Mouse (Mus musculus): Measurements from ENCODE around the gene Atp8a2. TPM values are rescaled to one million over a fixed set of nuclear protein-coding genes. Genes with fewer than 3 reads are reported as not detected.

Gene Atp8a2
- total and polyA plus RNA-seq, 3 experiments, result 0.11 TPM; not detected in 2

DNA sequence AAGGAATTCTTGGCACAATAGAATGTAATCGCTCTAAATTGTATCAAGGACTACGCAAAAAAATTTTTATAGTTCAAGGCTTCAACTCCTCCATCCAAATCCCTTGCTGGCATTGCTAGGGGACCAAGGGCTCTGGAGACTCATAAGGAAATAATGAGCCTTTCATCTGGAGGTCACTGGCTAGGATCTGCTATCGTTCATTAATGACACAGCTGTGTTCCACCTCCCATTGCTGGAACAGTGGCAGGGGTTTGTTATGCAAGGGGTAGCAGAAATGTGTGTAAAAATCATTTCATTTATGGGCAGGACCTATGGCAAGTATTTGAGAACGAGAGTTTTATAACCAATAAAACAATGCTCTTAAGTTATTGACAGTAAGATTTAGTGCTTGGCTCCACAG, 387.2 kb downstream of the Atp8a2 start:
- Histone ChIP-seq H3K4me1 (ENCODE audit: insufficient read depth, low read depth, low read length) (no peaks in the 10 kb centered on the region), H3K27me3 (ENCODE audit: insufficient read depth, low read length) (no peaks in the 10 kb centered on the region), H3K36me3 (replicated peaks) (no peaks in the 10 kb centered on the region), H3K4me3 (ENCODE audit: low read depth, low read length) (no peak overlapping the region), H3K9me3 (replicated peaks) (0 out of 2 replicates have a peak, but pooled peaks cover 2% of the 10 kb centered on the region)
- ATAC-seq (ENCODE audit: extremely low read depth, insufficient number of reproducible peaks, low FRiP score, poor library complexity, severe bottlenecking) (no peak), DNase-seq (ENCODE audit: low spot score) (no peak)
- no peak for TF ChIP-seq CTCF (IDR thresholded peaks at IDR 0.05; ENCODE audit: low read depth, low read length)
- TF ChIP-seq GATA2 (IDR thresholded peaks at IDR 0.05; ENCODE audit: borderline replicate concordance, low read depth, low read length), result no peak
- no peak for TF ChIP-seq POLR2AphosphoS5 (IDR thresholded peaks at IDR 0.05; ENCODE audit: insufficient replicate concordance, low read depth, low read length)
- no peak for TF ChIP-seq GATA1 (IDR thresholded peaks at IDR 0.05; ENCODE audit: borderline replicate concordance, low read length)
- TF ChIP-seq TAL1 (conservative IDR thresholded peaks at IDR 0.05; ENCODE audit: low read depth, low read length), result no peak

DNA sequence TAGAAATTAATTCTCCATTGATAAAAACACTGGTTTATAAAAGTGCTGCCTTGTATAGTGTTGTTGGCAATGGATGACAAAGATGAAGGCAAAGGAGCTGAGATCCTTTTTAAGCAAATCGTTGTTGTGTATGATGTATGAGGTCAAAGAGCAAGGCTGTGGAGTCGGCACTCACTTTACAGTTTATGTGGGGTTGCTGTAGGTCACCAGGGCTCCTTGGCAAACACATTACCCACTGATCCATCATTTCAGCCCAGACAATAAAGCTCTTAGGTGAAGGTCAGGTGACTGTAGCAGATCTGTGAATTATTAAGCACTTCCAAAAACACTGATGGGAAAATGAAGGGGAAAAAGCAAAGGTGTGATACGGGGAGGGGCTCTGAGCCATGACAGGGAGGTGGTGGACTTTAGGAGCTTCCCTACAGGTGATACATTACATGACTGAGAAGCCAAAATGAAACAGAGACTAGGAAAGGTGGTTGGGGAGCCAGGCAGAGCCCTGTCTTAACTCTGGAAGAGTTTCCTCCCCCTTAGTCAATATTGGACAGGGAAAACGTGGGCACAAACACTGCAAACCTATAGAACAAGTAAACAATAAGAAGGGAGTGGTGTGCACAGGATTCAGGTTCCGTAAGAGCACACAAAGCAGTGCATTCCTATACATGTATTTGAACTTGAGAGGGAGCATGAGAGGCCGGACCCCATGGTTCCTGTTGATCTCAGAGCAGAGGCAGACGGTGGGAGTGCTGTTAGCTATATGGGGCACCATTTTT, 389.3 kb downstream of the Atp8a2 start:
- DNase-seq (ENCODE audit: low spot score) (no peak), ATAC-seq (ENCODE audit: extremely low read depth, insufficient number of reproducible peaks, low FRiP score, poor library complexity, severe bottlenecking) (no peak)
- no peaks in the 10 kb centered on the region for H3K4me1 ChIP-seq (ENCODE audit: insufficient read depth, low read depth, low read length)
- H3K27me3 ChIP-seq (ENCODE audit: insufficient read depth, low read length), result no peaks in the 10 kb centered on the region
- no peak for TF ChIP-seq GATA1 (IDR thresholded peaks at IDR 0.05; ENCODE audit: borderline replicate concordance, low read length)
- TF ChIP-seq TAL1 (conservative IDR thresholded peaks at IDR 0.05; ENCODE audit: low read depth, low read length), result no peak
- TF ChIP-seq CTCF (IDR thresholded peaks at IDR 0.05; ENCODE audit: low read depth, low read length), result no peak
- no peak overlapping the region for H3K4me3 ChIP-seq (ENCODE audit: low read depth, low read length)
- H3K9me3 ChIP-seq (replicated peaks), result 0 out of 2 replicates have a peak, but pooled peaks cover 4% of the 10 kb centered on the region
- no peaks in the 10 kb centered on the region for H3K36me3 ChIP-seq (replicated peaks)

DNA sequence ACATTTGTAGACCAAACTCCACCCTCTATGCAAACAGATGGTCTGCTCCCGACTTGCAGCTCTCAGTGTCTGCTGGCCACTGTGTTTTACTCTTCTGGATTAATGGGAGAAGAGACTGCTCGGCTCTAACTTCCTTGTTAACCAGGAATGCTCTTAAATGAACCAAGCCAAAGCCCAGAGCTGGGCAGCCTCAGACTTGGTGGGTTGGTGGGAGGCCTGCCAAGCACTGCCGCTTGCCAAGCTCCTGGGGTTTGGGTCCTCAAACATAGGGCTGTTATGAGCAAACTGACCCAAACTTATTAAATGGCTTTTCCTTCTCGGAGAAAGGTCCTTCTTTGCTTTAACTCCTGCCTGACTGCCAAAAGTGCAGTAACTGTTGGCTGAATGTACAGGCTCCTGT, 390.1 kb downstream of the Atp8a2 start:
- ATAC-seq (ENCODE audit: extremely low read depth, insufficient number of reproducible peaks, low FRiP score, poor library complexity, severe bottlenecking) (no peak), DNase-seq (ENCODE audit: low spot score) (no peak)
- Histone ChIP-seq H3K4me3 (ENCODE audit: low read depth, low read length) (no peak overlapping the region), H3K36me3 (replicated peaks) (no peaks in the 10 kb centered on the region), H3K9me3 (replicated peaks) (0 out of 2 replicates have a peak, but pooled peaks cover 4% of the 10 kb centered on the region), H3K4me1 (ENCODE audit: insufficient read depth, low read depth, low read length) (no peaks in the 10 kb centered on the region), H3K27me3 (ENCODE audit: insufficient read depth, low read length) (no peaks in the 10 kb centered on the region)
- TF ChIP-seq POLR2AphosphoS5 (IDR thresholded peaks at IDR 0.05; ENCODE audit: insufficient replicate concordance, low read depth, low read length), result no peak
- TF ChIP-seq GATA1 (IDR thresholded peaks at IDR 0.05; ENCODE audit: borderline replicate concordance, low read length), result no peak
- TF ChIP-seq CTCF (IDR thresholded peaks at IDR 0.05; ENCODE audit: low read depth, low read length), result no peak
- TF ChIP-seq GATA2 (IDR thresholded peaks at IDR 0.05; ENCODE audit: borderline replicate concordance, low read depth, low read length), result no peak
- TF ChIP-seq TAL1 (conservative IDR thresholded peaks at IDR 0.05; ENCODE audit: low read depth, low read length), result no peak

DNA sequence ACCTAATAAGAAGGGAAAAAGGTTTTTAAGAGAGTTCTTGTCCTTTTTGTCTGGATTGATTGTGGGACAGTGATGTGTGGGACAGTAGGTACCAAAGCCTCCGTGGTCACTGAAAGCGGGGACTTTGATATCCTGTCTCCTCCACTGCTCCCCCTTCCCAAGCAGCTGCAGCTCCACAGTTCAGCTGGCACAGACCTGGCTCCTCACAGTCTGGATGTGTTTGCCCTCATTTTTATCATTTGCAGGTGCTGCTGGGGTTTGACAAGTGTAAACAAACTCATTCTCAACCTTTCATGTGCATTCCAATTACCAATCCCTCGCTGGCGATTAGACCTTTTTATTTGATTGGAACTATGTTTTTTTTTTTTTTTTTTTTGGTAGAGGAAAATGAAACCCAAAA, 390.8 kb downstream of the Atp8a2 start:
- H3K4me1 ChIP-seq (ENCODE audit: insufficient read depth, low read depth, low read length), result no peaks in the 10 kb centered on the region
- TF ChIP-seq CTCF (IDR thresholded peaks at IDR 0.05; ENCODE audit: low read depth, low read length) (no peak), POLR2AphosphoS5 (IDR thresholded peaks at IDR 0.05; ENCODE audit: insufficient replicate concordance, low read depth, low read length) (no peak), TAL1 (conservative IDR thresholded peaks at IDR 0.05; ENCODE audit: low read depth, low read length) (no peak), GATA2 (IDR thresholded peaks at IDR 0.05; ENCODE audit: borderline replicate concordance, low read depth, low read length) (no peak), GATA1 (IDR thresholded peaks at IDR 0.05; ENCODE audit: borderline replicate concordance, low read length) (no peak)
- H3K4me3 ChIP-seq (ENCODE audit: low read depth, low read length), result no peak overlapping the region
- DNase-seq (ENCODE audit: low spot score), result no peak
- H3K36me3 ChIP-seq (replicated peaks), result no peaks in the 10 kb centered on the region
- no peak for ATAC-seq (ENCODE audit: extremely low read depth, insufficient number of reproducible peaks, low FRiP score, poor library complexity, severe bottlenecking)
- 0 out of 2 replicates have a peak, but pooled peaks cover 4% of the 10 kb centered on the region for H3K9me3 ChIP-seq (replicated peaks)
- no peaks in the 10 kb centered on the region for H3K27me3 ChIP-seq (ENCODE audit: insufficient read depth, low read length)

DNA sequence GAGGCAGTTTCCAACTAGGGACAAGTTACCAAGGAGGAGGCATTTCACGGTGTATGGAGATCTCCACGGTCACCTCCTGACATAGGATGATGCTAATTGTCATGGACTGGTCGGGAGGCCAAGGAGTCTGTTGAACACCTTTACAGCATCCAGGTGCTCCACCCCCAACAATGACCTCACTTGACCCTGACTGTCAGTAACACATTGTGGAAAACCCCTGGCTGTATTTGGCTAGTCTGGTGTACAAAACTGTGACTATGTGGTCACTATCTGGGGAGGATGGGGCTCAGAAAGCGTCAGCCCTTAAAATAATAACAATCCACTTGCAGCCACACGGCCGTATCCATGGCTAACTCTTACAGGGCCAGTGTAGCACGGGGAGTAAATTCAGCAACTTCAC, 391.3 kb downstream of the Atp8a2 start:
- H3K36me3 ChIP-seq (replicated peaks), result no peaks in the 10 kb centered on the region
- DNase-seq (ENCODE audit: low spot score) (no peak), ATAC-seq (ENCODE audit: extremely low read depth, insufficient number of reproducible peaks, low FRiP score, poor library complexity, severe bottlenecking) (no peak)
- H3K4me1 ChIP-seq (ENCODE audit: insufficient read depth, low read depth, low read length), result no peaks in the 10 kb centered on the region
- H3K4me3 ChIP-seq (ENCODE audit: low read depth, low read length), result no peak overlapping the region
- TF ChIP-seq GATA1 (IDR thresholded peaks at IDR 0.05; ENCODE audit: borderline replicate concordance, low read length) (no peak), CTCF (IDR thresholded peaks at IDR 0.05; ENCODE audit: low read depth, low read length) (no peak), TAL1 (conservative IDR thresholded peaks at IDR 0.05; ENCODE audit: low read depth, low read length) (no peak), GATA2 (IDR thresholded peaks at IDR 0.05; ENCODE audit: borderline replicate concordance, low read depth, low read length) (no peak), POLR2AphosphoS5 (IDR thresholded peaks at IDR 0.05; ENCODE audit: insufficient replicate concordance, low read depth, low read length) (no peak)
- no peaks in the 10 kb centered on the region for H3K27me3 ChIP-seq (ENCODE audit: insufficient read depth, low read length)
- 0 out of 2 replicates have a peak, but pooled peaks cover 3% of the 10 kb centered on the region for H3K9me3 ChIP-seq (replicated peaks)

DNA sequence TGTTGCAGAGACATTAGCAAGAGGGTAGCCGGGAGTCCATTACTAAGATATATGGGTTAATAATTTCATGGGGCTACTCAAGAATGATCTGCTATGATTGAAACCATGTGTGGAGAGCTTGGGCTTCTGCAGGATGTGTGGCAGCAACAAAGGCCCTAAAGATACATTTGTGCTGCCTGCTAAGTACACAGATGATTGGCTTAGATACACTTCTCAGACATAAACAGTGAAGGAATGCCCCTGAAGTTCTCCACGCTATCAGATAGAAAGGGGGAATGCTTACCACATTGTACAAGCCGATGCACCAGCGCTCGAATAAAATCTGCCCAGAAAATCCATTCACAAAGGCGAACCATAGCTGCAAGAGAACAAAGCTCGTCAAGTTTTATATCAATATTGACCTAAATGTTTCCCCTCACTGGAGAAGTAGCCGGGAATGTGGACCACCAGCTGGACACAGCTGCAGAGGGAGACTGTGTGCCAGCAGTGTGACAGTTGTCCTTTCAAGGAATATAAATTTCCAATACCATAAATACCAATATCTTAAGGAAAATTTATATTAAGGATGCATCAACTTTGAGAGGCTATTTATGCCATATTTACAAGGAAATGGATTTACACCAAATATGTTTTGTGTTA, 394.9 kb downstream of the Atp8a2 start:
- Histone ChIP-seq H3K27me3 (ENCODE audit: insufficient read depth, low read length) (no peaks in the 10 kb centered on the region), H3K9me3 (replicated peaks) (0 out of 2 replicates have a peak, but pooled peaks cover 5% of the 10 kb centered on the region), H3K4me3 (ENCODE audit: low read depth, low read length) (no peak overlapping the region), H3K4me1 (ENCODE audit: insufficient read depth, low read depth, low read length) (no peaks in the 10 kb centered on the region), H3K36me3 (replicated peaks) (no peaks in the 10 kb centered on the region)
- no peak for ATAC-seq (ENCODE audit: extremely low read depth, insufficient number of reproducible peaks, low FRiP score, poor library complexity, severe bottlenecking)
- TF ChIP-seq GATA1 (IDR thresholded peaks at IDR 0.05; ENCODE audit: borderline replicate concordance, low read length) (no peak), POLR2AphosphoS5 (IDR thresholded peaks at IDR 0.05; ENCODE audit: insufficient replicate concordance, low read depth, low read length) (no peak), TAL1 (conservative IDR thresholded peaks at IDR 0.05; ENCODE audit: low read depth, low read length) (no peak), GATA2 (IDR thresholded peaks at IDR 0.05; ENCODE audit: borderline replicate concordance, low read depth, low read length) (no peak), CTCF (IDR thresholded peaks at IDR 0.05; ENCODE audit: low read depth, low read length) (no peak)
- DNase-seq (ENCODE audit: low spot score), result no peak
